Mouse (Mus musculus): ENCODE measurements around the gene Tmem178b.

DNA sequence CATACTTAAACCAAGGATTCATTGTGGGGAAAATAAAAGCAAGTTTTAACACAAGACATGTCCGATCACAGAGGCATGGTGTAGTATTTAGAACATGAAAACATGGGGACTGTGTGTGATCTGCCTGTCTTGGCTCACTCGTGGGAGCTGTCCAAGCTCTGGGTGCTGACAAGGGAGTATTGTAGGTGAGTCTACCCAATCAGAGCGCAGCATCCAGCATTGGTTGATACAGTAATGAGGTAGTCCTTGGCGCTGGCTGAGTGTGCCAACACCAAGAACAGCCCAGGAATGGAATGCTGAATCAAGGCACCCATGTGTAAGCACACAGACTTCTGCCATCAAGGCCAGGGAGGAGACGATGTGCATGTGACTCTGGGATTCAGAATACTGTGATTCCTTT is 138.5 kb downstream of the Tmem178b start:
- TF ChIP-seq ZNF384 (IDR thresholded peaks at IDR 0.05; ENCODE audit: low read depth, low read length) (no peak), CHD2 (IDR thresholded peaks at IDR 0.05; ENCODE audit: low read depth, low read length) (no peak), MAFK (IDR thresholded peaks at IDR 0.05; ENCODE audit: insufficient read depth, low read depth, low read length) (no peak)

Measured in ES-E14 (cell line).